Mouse (Mus musculus) hindbrain, embryonic 16.5 days (tissue): Measurements from ENCODE around the gene M1ap. TPM values are rescaled to one million over a fixed set of nuclear protein-coding genes. Genes with fewer than 3 reads are reported as not detected.

Experiments used
- ATAC-seq: fragments of 200-750 bp; cut with Nextera tagmentation; 2 replicates; pipeline ENCODE4 v1.8.0; 2017; ENCODE audit warnings: moderate TSS enrichment, moderate library complexity
- H3K27ac ChIP-seq: fragments of 300-500 bp; sonication (generic); 2 replicates; pipeline ENCODE4 v1.5.1; 2014; ENCODE audit warnings: low read depth, mild to moderate bottlenecking, control low read depth, low read length, moderate library complexity
- H3K27me3 ChIP-seq: fragments of 300-500 bp; sonication (generic); replicated peaks from 2 replicates; pipeline ENCODE4 v1.6.1; 2014; ENCODE audit warnings: low read length; ENCODE audit not compliant: control insufficient read depth, insufficient read depth
- H3K36me3 ChIP-seq: fragments of 300-500 bp; sonication (generic); 2 replicates; pipeline ENCODE4 v1.6.1; 2014; ENCODE audit warnings: mild to moderate bottlenecking, low read length, moderate library complexity, mixed read lengths; ENCODE audit not compliant: control insufficient read depth, insufficient read depth
- H3K4me1 ChIP-seq: fragments of 300-500 bp; sonication (generic); 2 replicates; pipeline ENCODE4 v1.6.1; 2014; ENCODE audit warnings: low read depth, low read length; ENCODE audit not compliant: control insufficient read depth, insufficient read depth
- H3K4me2 ChIP-seq: fragments of 300-500 bp; sonication (generic); 2 replicates; pipeline ENCODE4 v1.6.1; 2014; ENCODE audit warnings: mild to moderate bottlenecking, low read length, control low read depth, moderate library complexity
- H3K4me3 ChIP-seq: fragments of 300-500 bp; sonication (generic); 2 replicates; pipeline ENCODE4 v1.5.1; 2014; ENCODE audit warnings: mild to moderate bottlenecking, low read length, control low read depth, moderate library complexity
- H3K9ac ChIP-seq: fragments of 300-500 bp; sonication (generic); 2 replicates; pipeline ENCODE4 v1.6.1; 2014; ENCODE audit warnings: low read depth, mild to moderate bottlenecking, control low read depth, low read length, moderate library complexity
- H3K9me3 ChIP-seq: fragments of 300-500 bp; sonication (generic); 2 replicates; pipeline ENCODE4 v1.6.1; 2014; ENCODE audit warnings: mild to moderate bottlenecking, low read length, moderate library complexity; ENCODE audit not compliant: control insufficient read depth
- WGBS: fragments of 180-500 bp; shearing (Covaris S2); extraction: QIAGEN DNeasy Blood & Tissue Kit; methylation state at CpG from one replicate; pipeline ENCODE4 v1.1.7; 2014; 5-methylcytosine and 5-hydroxymethylcytosine counted together
- polyA plus RNA-seq: library from polyadenylated mRNA; unstranded; fragments of >200 nt; fragmentation: Nextera tagmentation; extraction: Ambion mirVana; gene quantifications from 2 replicates; pipeline ENCODE4 v1.2.1, GENCODE M21; 2015

The M1ap gene
- polyA plus RNA-seq, 1 experiment from 2014 or later = not detected

- no peak overlapping the region for H3K9ac ChIP-seq
- H3K36me3 ChIP-seq = peaks cover 2% of the 10 kb centered on the region; the same call in 1 of the 2 replicates
- no peaks in the 10 kb centered on the region for H3K27me3 ChIP-seq
- no peak overlapping the region for H3K4me2 ChIP-seq
- no peaks in the 10 kb centered on the region for H3K9me3 ChIP-seq
- H3K4me3 ChIP-seq = no peak overlapping the region
- ATAC-seq = no peak
- H3K27ac ChIP-seq = no peak overlapping the region
- 74% methylated on average over 10 of the region's 10 CpGs for WGBS
- H3K4me1 ChIP-seq = peaks cover 11% of the 10 kb centered on the region
Measured at GRCm38 (mm10) chr6:83049367-83049766, 102.7 kb downstream of the M1ap start.

DNA sequence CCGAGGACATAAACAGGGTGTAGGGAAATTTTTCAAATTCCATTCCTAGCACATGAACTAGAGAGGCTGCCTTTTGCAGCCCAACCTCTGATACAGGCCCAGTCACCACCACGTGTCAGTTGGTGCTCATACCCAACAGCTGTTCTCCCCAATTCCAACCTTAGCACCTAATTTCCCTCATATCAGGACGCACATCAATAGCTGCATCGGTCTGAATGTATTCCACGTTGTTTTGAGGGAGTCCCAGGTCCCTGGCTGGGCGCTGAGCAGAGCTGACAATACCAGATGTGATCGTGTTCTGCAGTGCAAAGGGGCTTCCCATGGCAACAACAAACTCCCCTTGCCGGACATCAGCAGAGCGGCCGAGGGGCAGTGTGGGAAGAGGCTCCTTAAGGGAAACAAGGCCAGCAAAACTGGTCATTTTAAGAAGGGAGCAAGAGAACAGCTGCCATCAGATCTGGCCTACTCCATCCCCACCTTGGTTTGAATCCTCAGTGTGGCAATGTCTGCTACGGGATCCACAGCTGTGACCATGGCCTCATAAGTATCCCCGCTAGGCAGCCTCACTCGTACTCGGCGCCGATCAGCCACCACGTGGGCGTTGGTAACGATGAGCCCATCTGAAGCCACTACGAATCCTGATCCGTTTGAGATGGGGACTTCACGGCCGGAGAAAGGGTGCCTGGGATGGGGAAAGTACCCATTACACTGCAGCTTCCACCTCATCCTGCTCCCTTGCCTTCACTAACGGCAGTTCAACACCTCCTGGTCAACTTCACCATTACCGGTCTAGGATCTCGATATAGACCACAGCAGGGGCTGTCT, 106.6 kb downstream of the M1ap start:
- no peaks in the 10 kb centered on the region for H3K27me3 ChIP-seq
- peaks cover 7% of the 10 kb centered on the region; the same call in 1 of the 2 replicates for H3K36me3 ChIP-seq
- H3K9ac ChIP-seq = peak overlapping the region; percentile 91
- WGBS = 2% methylated on average over 26 of the region's 26 CpGs
- H3K27ac ChIP-seq = peak overlapping the region; percentile 88
- H3K4me1 ChIP-seq = peaks cover 24% of the 10 kb centered on the region
- no peaks in the 10 kb centered on the region for H3K9me3 ChIP-seq
- peak overlapping the region; percentile 88 for H3K4me2 ChIP-seq
- H3K4me3 ChIP-seq = peak overlapping the region; percentile 89
- ATAC-seq = peak; percentile 2; the same call in 1 of the 2 replicates

DNA sequence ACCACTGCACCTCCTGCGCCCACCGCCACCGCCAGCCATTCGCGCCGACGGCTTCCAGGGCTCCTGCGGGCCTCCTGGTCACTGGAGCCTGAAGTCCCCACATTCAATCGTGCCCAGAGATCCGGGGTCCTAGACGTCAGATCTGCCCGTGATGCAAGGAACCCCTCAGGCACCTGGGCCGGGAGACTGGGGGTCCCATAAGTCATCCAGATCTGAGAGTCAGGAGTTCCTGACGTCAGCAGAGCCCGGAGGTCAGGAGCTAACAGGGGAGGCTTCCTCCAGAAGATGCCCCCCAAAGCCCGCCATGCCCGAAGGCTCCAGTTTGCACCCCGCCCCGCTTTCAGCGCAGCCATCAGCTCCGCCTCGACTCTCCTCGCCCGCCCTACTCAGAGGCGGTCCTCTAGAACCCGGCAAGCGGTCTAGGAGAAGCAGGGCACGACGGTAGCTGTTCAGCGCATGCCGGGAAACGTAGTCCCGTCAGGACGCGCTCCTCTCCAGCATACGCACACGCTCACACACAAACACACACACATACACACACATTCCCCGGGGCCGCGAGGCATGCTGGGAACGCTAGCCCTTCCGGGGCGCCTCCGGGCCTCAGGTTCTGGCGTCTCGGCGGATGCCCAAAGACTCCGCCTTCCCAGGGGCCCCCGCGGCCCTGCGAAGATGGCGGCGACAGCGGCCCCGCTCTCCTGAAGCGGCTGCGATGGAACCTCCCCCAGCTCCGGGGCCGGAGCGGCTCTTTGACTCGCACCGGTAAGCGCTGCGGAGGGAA, 107.6 kb downstream of the M1ap start, which contains the start of gene Aup1:
Gene Aup1, plus strand, starts transcription at position 448 of the 778 bp plus-strand sequence.
- under 1% methylated on average over 59 of the region's 64 CpGs for WGBS
- H3K4me1 ChIP-seq = peaks cover 24% of the 10 kb centered on the region
- peaks cover 7% of the 10 kb centered on the region; the same call in 1 of the 2 replicates for H3K36me3 ChIP-seq
- peak; percentile 98 for ATAC-seq
- H3K4me3 ChIP-seq = peak within 1 kb of the TSS; percentile 89
- peak within 1 kb of the TSS; percentile 88 for H3K4me2 ChIP-seq
- H3K27me3 ChIP-seq = no peaks in the 10 kb centered on the region
- H3K9ac ChIP-seq = peak within 1 kb of the TSS; percentile 91
- H3K27ac ChIP-seq = peak within 1 kb of the TSS; percentile 88
- H3K9me3 ChIP-seq = no peaks in the 10 kb centered on the region

DNA sequence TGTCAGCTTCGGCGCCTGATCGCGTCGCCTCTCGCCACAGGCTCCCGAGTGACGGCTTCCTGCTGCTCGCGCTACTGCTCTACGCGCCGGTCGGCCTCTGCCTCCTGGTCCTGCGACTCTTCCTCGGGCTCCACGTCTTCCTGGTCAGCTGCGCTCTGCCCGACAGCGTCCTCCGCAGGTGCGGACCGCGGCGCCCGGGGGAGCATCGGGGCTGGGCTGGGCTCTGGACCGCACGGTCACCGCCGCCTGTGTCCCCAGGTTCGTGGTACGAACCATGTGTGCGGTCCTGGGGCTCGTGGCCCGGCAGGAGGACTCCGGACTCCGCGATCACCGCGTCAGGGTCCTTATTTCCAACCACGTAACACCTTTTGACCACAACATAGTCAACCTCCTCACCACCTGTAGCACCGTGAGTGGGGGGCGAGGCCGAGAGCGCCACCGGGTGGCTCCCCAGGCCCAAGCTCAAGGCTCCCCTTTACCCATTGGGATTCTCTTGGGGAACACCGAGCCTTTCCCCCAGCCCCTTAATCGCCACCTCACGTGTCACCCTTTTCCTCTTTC, 108.2 kb downstream of the M1ap start, which contains the start of gene Htra2:
Gene Htra2, minus strand, starts transcription at position 403 of the 561 bp plus-strand sequence.
- Histone ChIP-seq H3K9ac (peak within 1 kb of the TSS; percentile 91), H3K27me3 (no peaks in the 10 kb centered on the region), H3K27ac (peak within 1 kb of the TSS; percentile 88), H3K36me3 (peaks cover 7% of the 10 kb centered on the region; the same call in 1 of the 2 replicates), H3K4me2 (peak within 1 kb of the TSS; percentile 88), H3K4me1 (peaks cover 24% of the 10 kb centered on the region), H3K9me3 (no peaks in the 10 kb centered on the region), H3K4me3 (peak within 1 kb of the TSS; percentile 89)
- ATAC-seq = no peak; the same call in 1 of the 2 replicates
- 1% methylated on average over 50 of the region's 50 CpGs for WGBS

- H3K9ac ChIP-seq = no peak within 1 kb of the TSS
- H3K36me3 ChIP-seq = peaks cover 5% of the 10 kb centered on the region; the same call in 1 of the 2 replicates
- H3K4me3 ChIP-seq = no peak within 1 kb of the TSS
- H3K4me1 ChIP-seq = peaks cover 19% of the 10 kb centered on the region
- peaks cover 10% of the 10 kb centered on the region for H3K27me3 ChIP-seq
- no peak within 1 kb of the TSS for H3K27ac ChIP-seq
- no peak within 1 kb of the TSS for H3K4me2 ChIP-seq
- 60% methylated on average over 3 of the region's 3 CpGs for WGBS
- no peak for ATAC-seq
- no peaks in the 10 kb centered on the region for H3K9me3 ChIP-seq
Measured at GRCm38 (mm10) chr6:83057790-83058189, 111.1 kb downstream of the M1ap start, which contains the start of gene Dqx1. Gene Dqx1 (plus strand): TSS chr6:83057844.

DNA sequence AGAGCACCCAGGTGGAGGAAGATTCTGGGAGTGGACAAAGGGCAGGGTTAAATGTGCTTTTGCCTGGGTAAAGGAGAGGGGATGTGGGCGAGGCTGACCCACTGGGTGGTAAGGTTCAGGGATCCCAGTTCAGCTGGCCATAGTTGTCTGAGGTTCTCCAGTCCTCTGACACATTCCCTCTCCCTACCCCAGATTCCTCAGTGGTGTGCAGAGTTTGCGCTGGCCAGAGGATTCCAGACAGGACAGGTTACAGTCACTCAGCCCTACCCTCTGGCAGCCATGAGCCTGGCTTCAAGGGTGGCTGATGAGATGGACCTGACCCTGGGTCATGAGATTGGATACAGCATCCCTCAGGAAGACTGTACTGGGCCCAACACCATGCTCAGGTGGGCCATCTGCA, 112.0 kb downstream of the M1ap start:
- peaks cover 13% of the 10 kb centered on the region for H3K4me1 ChIP-seq
- no peak overlapping the region for H3K4me2 ChIP-seq
- peaks cover 20% of the 10 kb centered on the region for H3K27me3 ChIP-seq
- no peak overlapping the region for H3K4me3 ChIP-seq
- H3K9ac ChIP-seq = no peak overlapping the region
- WGBS = 88% methylated on average over 2 of the region's 2 CpGs
- no peaks in the 10 kb centered on the region for H3K9me3 ChIP-seq
- ATAC-seq = no peak
- H3K36me3 ChIP-seq = peaks cover 5% of the 10 kb centered on the region; the same call in 1 of the 2 replicates
- no peak overlapping the region for H3K27ac ChIP-seq

DNA sequence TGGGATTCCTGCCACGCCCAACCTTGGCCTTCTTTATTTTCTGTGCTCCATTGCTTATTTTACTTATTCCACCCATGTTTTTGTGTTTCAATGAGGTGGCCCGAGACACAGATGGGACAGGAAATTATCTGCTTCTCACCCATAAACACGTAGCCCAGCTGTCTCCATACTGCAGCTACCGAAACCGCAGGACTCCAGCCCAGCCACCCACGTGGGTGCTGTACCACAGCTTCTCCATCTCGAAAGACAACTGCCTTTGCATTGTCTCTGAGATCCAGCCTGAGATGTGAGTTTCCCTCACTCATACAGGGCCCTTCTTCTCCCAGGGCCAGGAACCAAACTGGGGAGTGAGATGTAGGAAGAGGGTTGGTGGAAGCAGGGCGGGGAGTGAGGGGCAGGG, 119.3 kb downstream of the M1ap start:
- no peaks in the 10 kb centered on the region for H3K9me3 ChIP-seq
- H3K27me3 ChIP-seq = peaks cover 70% of the 10 kb centered on the region
- H3K4me2 ChIP-seq = no peak overlapping the region
- no peak overlapping the region for H3K27ac ChIP-seq
- ATAC-seq = no peak
- no peak overlapping the region for H3K9ac ChIP-seq
- no peaks in the 10 kb centered on the region for H3K36me3 ChIP-seq
- peaks cover 7% of the 10 kb centered on the region; the same call in 1 of the 2 replicates for H3K4me1 ChIP-seq
- WGBS = 39% methylated on average over 8 of the region's 8 CpGs
- H3K4me3 ChIP-seq = no peak overlapping the region

GRCm38 (mm10) chr6:83066441-83066840, 119.7 kb downstream of the M1ap start:
- H3K4me3 ChIP-seq = no peak overlapping the region
- 26% methylated on average over 6 of the region's 6 CpGs for WGBS
- no peak for ATAC-seq

More at GRCm38 (mm10) chr6:83066441-83066840, 119.7 kb downstream of the M1ap start:
- Histone ChIP-seq H3K27me3 (peaks cover 75% of the 10 kb centered on the region), H3K9ac (no peak overlapping the region), H3K4me2 (no peak overlapping the region), H3K4me1 (peaks cover 7% of the 10 kb centered on the region; the same call in 1 of the 2 replicates), H3K27ac (no peak overlapping the region), H3K36me3 (no peaks in the 10 kb centered on the region), H3K9me3 (no peaks in the 10 kb centered on the region)
